Mouse (Mus musculus): ENCODE data around the gene Capn15.

Capn15 gene

GRCm38 (mm10) chr17:25956201-25956600 is 29.4 kb downstream of the Capn15 start:
- DNase-seq (ENCODE audit: extremely low read depth, low read depth): no peak

GRCm38 (mm10) chr17:25955736-25956135 is 29.9 kb downstream of the Capn15 start:
- no peak for DNase-seq (ENCODE audit: extremely low read depth, low read depth)

GRCm38 (mm10) chr17:25954671-25955070 is 30.9 kb downstream of the Capn15 start:
- no peak for DNase-seq (ENCODE audit: extremely low read depth, low read depth)

- no peak for DNase-seq (ENCODE audit: extremely low read depth, low read depth)
These were observed 32.4 kb downstream of the Capn15 start for GRCm38 (mm10) chr17:25953161-25953560.

GRCm38 (mm10) chr17:25951803-25952623 is 33.6 kb downstream of the Capn15 start, which contains the start of gene A930017K11Rik:
Gene A930017K11Rik, minus strand, starts transcription at chr17:25952565.
- DNase-seq (ENCODE audit: extremely low read depth, low read depth): no peak

DNA sequence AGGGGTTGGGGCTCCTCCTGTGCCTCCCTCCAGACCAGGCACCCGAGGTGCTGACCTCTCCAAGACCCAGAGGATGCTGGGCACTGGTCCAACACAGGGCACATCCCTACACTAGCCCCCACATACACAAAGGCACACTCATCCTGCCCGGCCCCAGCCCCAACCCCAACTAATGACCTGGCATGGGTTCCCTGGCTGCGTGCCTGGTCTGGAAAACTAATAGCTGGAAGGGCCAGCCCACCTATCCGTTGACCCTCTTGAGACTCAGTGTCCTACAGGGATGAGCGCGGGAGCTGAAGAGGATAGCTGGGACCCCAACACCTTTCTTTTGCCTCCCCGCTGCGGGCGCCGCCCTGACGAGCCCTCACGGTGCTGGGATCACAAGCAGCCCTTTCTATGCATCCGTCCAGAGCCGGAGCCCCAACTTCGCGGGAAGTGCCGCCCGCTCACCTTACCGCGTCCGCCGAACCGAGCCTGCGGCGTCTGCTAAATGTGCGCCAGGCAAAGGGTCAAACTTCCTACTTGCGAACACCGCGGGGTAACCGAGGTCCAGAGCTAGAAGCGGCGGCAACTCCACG is 34.3 kb downstream of the Capn15 start:
- DNase-seq (ENCODE audit: extremely low read depth, low read depth): no peak

DNA sequence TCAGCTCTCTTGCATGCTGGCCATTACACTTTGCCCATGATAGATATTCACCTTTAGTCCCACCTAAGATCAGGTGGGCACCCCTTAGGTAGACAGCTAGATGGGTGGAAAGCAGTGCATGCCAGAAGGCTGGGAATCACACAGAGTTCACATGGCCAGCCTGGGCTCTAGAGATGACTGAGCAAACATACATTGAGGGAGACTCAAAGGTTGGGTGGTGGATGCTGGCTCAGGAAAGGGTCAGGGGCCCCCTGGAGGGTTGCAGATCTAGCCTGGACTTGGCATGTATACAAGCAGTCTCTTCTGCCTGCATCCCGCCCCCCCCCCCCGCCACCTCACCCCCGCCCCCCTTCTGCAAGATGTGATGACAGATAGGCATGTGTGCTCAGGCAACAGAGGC is 34.9 kb downstream of the Capn15 start:
- no peak for DNase-seq (ENCODE audit: extremely low read depth, low read depth)

GRCm38 (mm10) chr17:25949981-25950380 is 35.6 kb downstream of the Capn15 start:
- no peak for DNase-seq (ENCODE audit: extremely low read depth, low read depth)

DNA sequence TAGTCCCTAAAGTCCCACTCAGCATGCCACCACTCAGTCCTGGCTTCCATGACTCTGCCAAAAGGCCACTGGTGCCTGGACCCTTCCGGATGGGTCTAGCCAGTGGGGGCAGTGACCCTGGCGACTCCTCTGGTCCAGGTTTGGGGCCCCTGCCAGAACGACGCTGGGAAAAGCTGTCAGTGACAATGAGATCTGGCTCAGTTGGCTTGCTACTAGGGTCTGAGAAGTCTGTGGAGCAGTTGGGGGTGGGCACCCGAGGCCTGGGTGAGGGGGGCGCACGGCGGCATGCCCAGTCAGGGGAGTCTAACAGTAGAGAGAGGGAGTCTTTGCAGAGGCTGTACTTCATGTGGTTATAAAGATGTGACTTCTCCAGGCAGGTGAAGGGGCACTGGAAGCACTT is 37.5 kb downstream of the Capn15 start:
- no peak for DNase-seq (ENCODE audit: extremely low read depth, low read depth)

- no peak for DNase-seq (ENCODE audit: extremely low read depth, low read depth)
These were observed 38.0 kb downstream of the Capn15 start for GRCm38 (mm10) chr17:25947576-25947975.

GRCm38 (mm10) chr17:25946891-25947290 is 38.7 kb downstream of the Capn15 start:
- DNase-seq (ENCODE audit: extremely low read depth, low read depth): no peak

DNA sequence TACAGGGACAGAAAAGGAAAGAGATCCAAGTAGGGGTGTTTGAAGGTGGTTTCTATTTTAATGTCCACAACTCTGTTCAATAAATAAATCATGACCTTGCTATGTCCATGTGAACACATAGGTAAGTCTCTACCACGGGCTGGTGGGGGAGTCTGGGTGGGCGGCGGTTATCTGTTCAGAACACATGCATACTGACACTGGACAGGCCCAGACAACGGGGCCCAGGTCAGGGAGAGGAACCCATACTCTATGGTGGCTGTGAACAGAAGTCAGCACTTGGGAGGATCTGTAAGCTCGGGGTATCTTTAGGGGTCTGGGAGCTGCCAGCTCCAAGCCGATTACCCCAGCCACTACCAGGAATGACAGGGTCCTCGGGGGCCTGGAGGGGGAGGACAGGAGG is 39.2 kb downstream of the Capn15 start:
- no peak for DNase-seq (ENCODE audit: extremely low read depth, low read depth)

DNA sequence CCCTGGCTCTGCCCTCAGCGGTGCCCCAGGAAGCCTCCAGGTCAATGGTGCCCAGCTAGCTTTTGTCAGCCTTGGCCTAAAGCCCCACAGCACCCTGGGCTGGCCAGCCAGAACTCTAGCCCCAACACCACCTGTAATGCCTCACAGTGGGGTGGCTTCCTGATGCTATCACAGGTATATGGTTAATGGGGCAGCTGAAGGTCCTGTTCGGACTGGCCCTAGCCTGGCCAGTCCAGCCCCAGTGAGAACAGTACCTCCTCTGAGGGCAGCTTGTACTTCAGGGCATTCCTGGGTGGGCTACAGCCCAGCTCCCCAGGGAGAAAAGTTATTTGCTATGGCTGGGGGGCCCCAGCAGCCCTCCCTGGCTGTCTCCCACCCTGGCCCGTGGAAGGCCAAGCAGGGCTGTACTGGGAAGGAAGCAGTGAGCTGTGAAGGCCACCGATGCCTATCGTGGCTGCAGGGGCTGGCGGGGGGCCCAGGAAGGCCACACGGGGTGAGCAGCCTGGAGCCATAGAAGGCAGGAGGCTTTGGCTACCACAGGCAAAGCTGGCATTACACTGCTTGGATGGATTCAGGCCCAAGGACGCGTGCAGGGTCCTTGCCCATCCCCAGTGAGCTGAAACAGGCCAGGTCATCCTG is 40.0 kb downstream of the Capn15 start:
- no peak for DNase-seq (ENCODE audit: extremely low read depth, low read depth)

DNA sequence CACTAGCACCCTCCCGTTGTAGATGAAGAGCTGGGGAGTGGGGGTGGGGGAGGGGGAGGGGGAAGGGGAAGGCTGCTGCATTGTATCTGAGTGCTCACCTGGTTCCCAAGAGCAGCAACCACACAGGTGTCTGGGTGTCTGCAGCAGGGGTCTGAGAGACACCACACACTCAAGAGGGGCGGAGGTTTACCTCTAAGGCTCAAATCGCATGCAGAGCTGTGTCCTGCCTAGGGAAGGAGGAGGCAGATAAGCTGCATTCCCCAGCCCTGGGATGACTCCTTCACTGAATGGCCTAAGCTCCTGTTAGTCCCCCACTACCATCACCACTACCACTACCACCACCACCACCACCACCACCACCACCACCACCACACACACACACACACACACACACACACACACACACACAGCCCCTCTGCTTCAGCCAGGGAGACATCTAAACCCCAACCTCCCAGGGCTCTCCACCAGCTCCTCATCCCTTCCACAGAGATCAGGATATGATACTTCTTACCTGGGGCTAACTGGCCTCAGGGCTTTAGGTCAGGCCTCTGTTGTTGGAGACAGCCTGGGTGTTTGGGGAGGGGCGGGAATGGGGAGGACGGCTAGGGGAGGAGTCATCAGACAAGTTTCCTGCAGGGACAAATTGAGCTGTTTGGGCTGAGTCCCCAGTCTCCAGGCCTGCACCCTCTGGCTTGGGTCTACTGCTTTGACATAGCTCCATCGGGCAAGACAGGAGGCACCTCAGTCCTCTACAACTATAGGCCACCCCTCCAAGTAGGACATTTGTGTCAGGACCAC is 41.0 kb downstream of the Capn15 start, which contains the start of the genes Pigq and Nhlrc4:
Pigq (minus strand) TSS at position 571 of the 798 bp plus-strand sequence.
Nhlrc4 (minus strand) TSS at position 596 of the 798 bp plus-strand sequence.
- DNase-seq (ENCODE audit: extremely low read depth, low read depth): no peak

DNA sequence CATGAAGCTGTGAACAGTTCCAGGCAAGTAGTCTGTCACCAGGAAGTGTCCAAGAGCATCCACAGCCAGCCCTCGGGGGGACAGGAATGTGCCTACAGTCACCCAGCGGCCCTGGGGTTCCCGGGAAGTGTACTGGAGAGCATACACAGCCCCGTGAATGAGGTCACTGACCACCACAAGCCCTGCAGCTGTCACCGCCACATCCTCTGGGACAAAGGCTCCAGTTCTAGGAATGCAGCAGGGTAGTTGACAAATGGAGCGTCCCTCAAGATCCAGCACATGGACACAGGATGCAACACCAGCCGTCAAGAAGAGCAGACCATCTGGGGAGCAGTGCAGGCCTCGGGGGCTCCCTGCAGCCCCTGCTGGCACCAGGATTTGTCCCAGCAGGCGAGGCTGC is 41.8 kb downstream of the Capn15 start:
- no peak for DNase-seq (ENCODE audit: extremely low read depth, low read depth)

- DNase-seq (ENCODE audit: extremely low read depth, low read depth): no peak
These were observed 42.4 kb downstream of the Capn15 start for GRCm38 (mm10) chr17:25943221-25943620.

DNA sequence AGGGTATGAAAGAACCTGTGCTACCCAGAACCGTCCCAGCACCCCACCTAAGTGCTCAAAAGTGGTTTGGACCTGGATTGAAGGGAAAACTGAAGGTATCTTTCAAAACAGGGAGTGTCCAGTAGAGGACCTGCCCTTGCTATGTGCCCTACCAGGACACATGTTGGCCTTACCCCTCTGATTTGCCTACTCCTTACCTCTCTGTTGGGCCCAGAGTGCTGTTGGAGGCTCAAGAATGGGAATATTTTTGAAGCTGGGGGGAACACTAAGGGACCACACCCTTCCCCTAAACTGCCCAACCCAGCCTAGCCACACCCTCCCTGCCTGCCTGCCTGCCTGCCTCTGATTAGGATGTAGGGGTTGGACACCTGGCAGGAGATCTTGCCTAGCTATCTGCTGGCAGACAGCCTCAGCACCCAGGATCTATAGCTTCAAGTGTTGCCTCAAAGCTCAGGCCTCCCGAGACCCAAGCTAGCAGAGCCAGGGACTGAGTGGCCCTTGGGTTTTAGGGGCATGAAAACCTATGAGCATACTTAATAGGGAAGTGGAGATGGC is 42.9 kb downstream of the Capn15 start:
- peak; percentile 91 for DNase-seq (ENCODE audit: extremely low read depth, low read depth)

DNA sequence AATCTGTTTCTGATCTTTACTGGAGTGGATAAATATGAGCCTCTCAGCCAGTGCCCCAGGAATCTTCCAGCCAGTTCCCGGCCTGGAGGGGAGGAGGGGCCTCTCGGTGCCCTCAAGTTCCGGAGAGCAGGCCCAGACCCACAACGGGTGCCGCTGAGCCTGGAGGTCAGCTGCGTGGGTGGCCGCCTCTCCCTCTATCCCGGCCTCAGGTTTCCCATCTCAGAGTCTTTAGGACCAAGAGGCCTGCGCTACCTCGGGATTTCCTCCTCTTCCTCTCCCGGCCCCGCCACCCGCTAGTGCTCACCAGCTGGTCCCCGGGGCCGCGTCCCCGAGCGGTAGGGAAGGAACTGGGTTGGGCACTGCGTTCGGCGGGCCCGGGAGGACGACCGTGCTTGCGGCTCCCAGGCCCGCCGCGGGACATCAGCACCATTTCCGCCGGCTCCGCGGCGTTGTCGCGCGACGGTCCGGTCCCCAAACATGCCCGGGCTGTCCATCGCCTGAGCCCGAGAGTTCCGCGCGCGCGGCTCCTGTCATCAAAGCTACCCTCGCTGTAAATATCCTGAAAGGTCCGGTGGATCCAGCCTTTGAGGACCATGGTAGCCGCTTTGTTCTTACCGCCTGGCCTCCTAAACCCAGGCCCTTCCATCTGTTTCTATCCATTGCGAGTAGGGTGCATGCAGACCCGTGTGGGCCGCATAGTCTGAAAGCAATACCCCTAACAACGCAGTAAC is 43.9 kb downstream of the Capn15 start:
- peak; percentile 49 for DNase-seq (ENCODE audit: extremely low read depth, low read depth)

DNA sequence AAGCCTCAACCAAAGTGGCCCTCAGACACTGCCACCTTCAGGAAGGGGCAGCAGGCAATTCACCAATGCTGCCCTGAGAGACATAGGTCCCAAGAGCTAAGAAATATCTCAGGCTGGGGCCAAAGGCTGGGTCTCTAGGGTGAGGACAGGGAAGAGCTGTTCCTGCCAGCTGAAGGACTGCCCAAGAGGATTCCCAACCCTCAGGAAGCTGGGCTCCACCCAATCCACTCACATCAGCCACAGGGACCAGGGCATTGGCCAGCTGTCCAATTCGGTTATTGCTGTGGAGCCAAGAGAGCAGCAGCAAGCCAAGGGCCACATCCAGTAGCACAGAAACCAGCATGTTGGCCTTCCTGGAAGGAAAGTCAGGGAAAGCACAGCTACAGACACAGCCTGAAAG is 51.1 kb downstream of the Capn15 start:
- no peak for DNase-seq (ENCODE audit: extremely low read depth, low read depth)

GRCm38 (mm10) chr17:25925348-25925747 is 60.2 kb downstream of the Capn15 start:
- no peak for DNase-seq (ENCODE audit: extremely low read depth, low read depth)

Data from MEL-GATA-1-ER (cell line).